Mouse (Mus musculus): Measurements from ENCODE around the gene Gm20604.

DNA sequence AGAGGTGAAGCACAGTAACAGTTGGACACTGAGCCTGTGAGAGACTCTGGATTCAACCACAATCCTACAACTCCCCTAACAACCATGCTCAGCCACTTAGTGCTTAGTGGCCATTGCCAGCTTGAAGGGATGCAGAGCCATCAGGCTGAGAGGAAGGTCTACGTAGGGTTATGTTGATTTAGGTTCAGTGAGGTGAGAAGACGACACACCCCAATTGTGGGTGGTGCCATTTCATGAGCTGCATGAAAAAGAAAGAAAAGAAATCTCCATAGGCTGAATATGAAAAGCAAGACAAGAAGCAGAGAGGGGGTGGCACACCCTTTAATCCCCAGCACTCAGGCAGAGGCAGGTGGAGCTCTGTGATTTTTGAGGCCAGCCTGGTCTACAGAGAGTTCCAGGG is 44.4 kb downstream of the Gm20604 start:
- TF ChIP-seq CTCF (IDR thresholded peaks at IDR 0.05; ENCODE audit: borderline replicate concordance, control insufficient read depth, extremely low read depth, insufficient read depth, low read length, poor library complexity) (no peak), POLR2A (IDR thresholded peaks at IDR 0.05; ENCODE audit: control insufficient read depth, extremely low read depth, insufficient read depth, low read length, poor library complexity) (no peak)
